Mouse (Mus musculus): ENCODE results near the gene Fzd4. TPM values are rescaled to one million over a fixed set of nuclear protein-coding genes. Genes with fewer than 3 reads are reported as not detected.

Gene Fzd4
- total and polyA plus RNA-seq, 3 experiments = 0.04 to 0.13 (median 0.04) TPM

DNA sequence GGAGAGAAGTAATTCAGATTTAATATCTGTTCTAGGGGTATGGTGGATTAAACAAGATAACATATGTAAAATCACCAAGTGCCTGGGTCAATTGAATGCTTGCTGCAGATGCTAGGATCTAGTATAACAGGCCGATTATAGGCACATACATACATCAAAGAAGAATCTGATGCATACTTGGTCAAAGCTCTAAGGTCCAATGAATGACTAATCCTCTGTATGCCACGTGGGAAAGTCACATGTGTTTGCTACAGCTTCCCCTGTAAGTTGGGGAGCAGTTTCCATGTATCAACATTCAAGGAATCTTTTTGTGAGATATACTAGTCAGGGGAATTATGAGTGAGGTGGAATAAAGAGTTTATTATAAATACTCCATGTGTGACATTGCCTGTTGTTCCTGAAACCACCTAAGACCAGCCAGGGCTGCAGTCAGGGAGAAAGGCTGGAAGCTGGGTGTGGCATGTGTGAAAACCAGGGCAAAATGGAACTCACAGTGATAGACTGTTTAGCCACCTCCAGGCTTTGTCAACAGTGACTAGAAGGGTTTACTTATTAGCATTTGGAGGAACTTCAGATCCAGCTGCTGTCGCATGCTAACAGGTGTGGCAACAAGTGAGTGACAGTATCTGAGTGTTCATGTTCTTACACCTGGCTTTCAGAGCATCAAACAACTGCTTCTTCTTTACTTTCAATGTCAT, 6.2 kb upstream of the Fzd4 start:
- Histone ChIP-seq H3K9me3 (replicated peaks; ENCODE audit: low read length) (no peaks in the 10 kb centered on the region), H3K4me1 (ENCODE audit: control insufficient read depth in 1 of 2, insufficient read depth in 2 of 2) (peaks cover under 1 to 5% of the 10 kb centered on the region in 2 experiments; a peak in 2 of 4 replicates), H3K36me3 (replicated peaks in 1 of 2; ENCODE audit: control insufficient read depth in 1 of 2, insufficient read depth in 1 of 2, low read length in 1 of 2) (no peaks in the 10 kb centered on the region), H3K4me2 (ENCODE audit: insufficient read depth, low read depth, poor library complexity, severe bottlenecking) (no peak overlapping the region), H3K79me2 (replicated peaks; ENCODE audit: control insufficient read depth, extremely low read depth, insufficient read depth, poor library complexity, severe bottlenecking) (no peaks in the 10 kb centered on the region), H3K27ac (ENCODE audit: insufficient read depth, low read depth) (no peak overlapping the region), H3K27me3 (replicated peaks) (peaks cover 15% of the 10 kb centered on the region), H3K4me3 (replicated peaks in 1 of 3; ENCODE audit: low read depth in 2 of 3, low read length in 2 of 3, poor library complexity in 1 of 3) (no peak overlapping the region), H3K9ac (ENCODE audit: insufficient read depth, low read depth) (no peak overlapping the region)
- TF ChIP-seq MYC (IDR thresholded peaks at IDR 0.05; ENCODE audit: low read depth, low read length) (no peak), ZKSCAN1 (IDR thresholded peaks at IDR 0.05; ENCODE audit: borderline replicate concordance, low read depth, low read length) (no peak), CTCF (conservative IDR thresholded peaks at IDR 0.05 in 1 of 2, IDR thresholded peaks at IDR 0.05 in 1 of 2; ENCODE audit: low read depth in 2 of 2, low read length in 2 of 2) (no peak), IRF4 (IDR thresholded peaks at IDR 0.05; ENCODE audit: low read depth, low read length) (no peak), NRF1 (IDR thresholded peaks at IDR 0.05; ENCODE audit: low read depth, low read length) (no peak), UBTF (IDR thresholded peaks at IDR 0.05; ENCODE audit: low read depth, low read length) (no peak), RCOR1 (conservative IDR thresholded peaks at IDR 0.05; ENCODE audit: low read depth, low read length) (no peak), NELFE (IDR thresholded peaks at IDR 0.05; ENCODE audit: low read depth, low read length) (no peak), ZC3H11A (IDR thresholded peaks at IDR 0.05; ENCODE audit: low read depth, low read length) (no peak), EP300 (IDR thresholded peaks at IDR 0.05; ENCODE audit: low read length) (no peak)
- in situ Hi-C loops (cut with MboI; ENCODE audit: low pct_ligation_motif_present, low pct_unique_long_range_greater_than_20kb, low sequenced_read_pairs) (no loop called here), dilution Hi-C loops (cut with MboI; ENCODE audit: extremely low pct_ligation_motif_present, extremely low pct_unique_long_range_greater_than_20kb, low sequenced_read_pairs) (no loop called here)
- no peak for DNase-seq (ENCODE audit: extremely low read depth)

DNA sequence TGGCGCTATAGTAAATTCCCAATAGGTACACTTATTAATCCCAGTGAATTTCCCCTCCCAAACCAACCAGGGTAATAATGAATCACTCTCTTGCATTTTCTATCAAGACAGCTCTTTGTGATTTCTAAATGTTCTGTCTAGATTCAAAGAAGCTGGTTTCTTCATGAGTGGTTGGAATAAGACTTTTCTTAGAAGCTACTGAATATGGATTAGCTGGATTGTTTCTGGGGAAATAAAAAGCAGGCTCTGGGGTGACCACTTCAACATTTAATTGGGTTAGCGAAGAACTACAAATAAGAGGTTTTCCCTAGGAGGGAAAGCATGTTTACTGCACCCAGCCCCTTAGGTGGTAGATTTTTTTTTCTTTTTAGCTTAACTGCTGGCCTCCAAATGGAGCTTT, 3.4 kb upstream of the Fzd4 start:
- Histone ChIP-seq H3K4me2 (ENCODE audit: insufficient read depth, low read depth, poor library complexity, severe bottlenecking) (no peak overlapping the region), H3K9ac (ENCODE audit: insufficient read depth, low read depth) (no peak overlapping the region), H3K27ac (ENCODE audit: insufficient read depth, low read depth) (no peak overlapping the region), H3K4me3 (replicated peaks in 1 of 3; ENCODE audit: low read depth in 2 of 3, low read length in 2 of 3, poor library complexity in 1 of 3) (no peak overlapping the region), H3K36me3 (replicated peaks in 1 of 2; ENCODE audit: control insufficient read depth in 1 of 2, insufficient read depth in 1 of 2, low read length in 1 of 2) (no peaks in the 10 kb centered on the region), H3K79me2 (replicated peaks; ENCODE audit: control insufficient read depth, extremely low read depth, insufficient read depth, poor library complexity, severe bottlenecking) (no peaks in the 10 kb centered on the region), H3K27me3 (replicated peaks) (peaks cover 33% of the 10 kb centered on the region), H3K9me3 (replicated peaks; ENCODE audit: low read length) (no peaks in the 10 kb centered on the region), H3K4me1 (ENCODE audit: control insufficient read depth in 1 of 2, insufficient read depth in 2 of 2) (peaks cover 8 to 11% of the 10 kb centered on the region in 2 experiments)
- in situ Hi-C loops (cut with MboI; ENCODE audit: low pct_ligation_motif_present, low pct_unique_long_range_greater_than_20kb, low sequenced_read_pairs) = no loop called here
- dilution Hi-C loops (cut with MboI; ENCODE audit: extremely low pct_ligation_motif_present, extremely low pct_unique_long_range_greater_than_20kb, low sequenced_read_pairs) = no loop called here
- TF ChIP-seq ETS1 (conservative IDR thresholded peaks at IDR 0.05; ENCODE audit: low read depth, low read length) (no peak), TCF12 (IDR thresholded peaks at IDR 0.05; ENCODE audit: low read depth, low read length) (no peak), KAT2A (IDR thresholded peaks at IDR 0.05; ENCODE audit: insufficient replicate concordance, low read length) (no peak), MAZ (IDR thresholded peaks at IDR 0.05; ENCODE audit: low read depth, low read length) (no peak), USF1 (IDR thresholded peaks at IDR 0.05; ENCODE audit: low read depth, low read length) (no peak), MAFK (IDR thresholded peaks at IDR 0.05; ENCODE audit: insufficient replicate concordance, low read length) (no peak), POLR2A (IDR thresholded peaks at IDR 0.05; ENCODE audit: low read depth, low read length) (no peak), UBTF (IDR thresholded peaks at IDR 0.05; ENCODE audit: low read depth, low read length) (no peak), NRF1 (IDR thresholded peaks at IDR 0.05; ENCODE audit: low read depth, low read length) (no peak), E2F4 (IDR thresholded peaks at IDR 0.05; ENCODE audit: insufficient replicate concordance, low read depth, low read length) (no peak), ZKSCAN1 (IDR thresholded peaks at IDR 0.05; ENCODE audit: borderline replicate concordance, low read depth, low read length) (no peak)
- no peak for DNase-seq (ENCODE audit: extremely low read depth)

All from CH12.LX (cell line).